Mouse (Mus musculus) embryonic fibroblast, embryonic 13.5 days (primary cell): ENCODE results near the gene Cd5l. TPM values are rescaled to one million over a fixed set of nuclear protein-coding genes. Genes with fewer than 3 reads are reported as not detected.
"Not testable (repeated sequence)": the region's sequence is repeated elsewhere in the genome, so short reads cannot be mapped to it uniquely, and the experiment has no call there.

Experiments used
- H3K27ac ChIP-seq: 2 replicates; pipeline ENCODE4 v1.5.1; 2012; ENCODE audit warnings: low read length, control low read depth, inconsistent platforms; ENCODE audit not compliant: insufficient read depth
- H3K4me1 ChIP-seq: 2 replicates; pipeline ENCODE4 v1.6.1; 2011; ENCODE audit warnings: low read length; ENCODE audit not compliant: control insufficient read depth, insufficient read depth
- H3K4me3 ChIP-seq: 2 replicates; pipeline ENCODE4 v1.5.1; 2011; ENCODE audit warnings: mild to moderate bottlenecking, control low read depth, low read length; ENCODE audit not compliant: insufficient read depth
- CTCF ChIP-seq: IDR thresholded peaks from 2 replicates; pipeline ENCODE4 v1.5.1; 2011; ENCODE audit warnings: mild to moderate bottlenecking, control low read depth, low read length, moderate library complexity, borderline replicate concordance; ENCODE audit not compliant: insufficient read depth
- POLR2A ChIP-seq: IDR thresholded peaks from 2 replicates; pipeline ENCODE4 v1.6.1; 2011; ENCODE audit warnings: low read depth, mild to moderate bottlenecking, control low read depth, low read length, moderate library complexity
- polyA plus RNA-seq: library from polyadenylated mRNA; stranded (reverse); fragments of >200 nt; gene quantifications from 2 replicates; pipeline ENCODE4 v1.2.4, GENCODE M21; 2011; ENCODE audit warnings: low read depth; ENCODE audit not compliant: missing spikeins, insufficient read length

Cd5l gene
- polyA plus RNA-seq, 1 experiment = not detected

GRCm38 (mm10) chr3:87376195-87377165, 18.8 kb downstream of the Cd5l start, which contains the start of gene Fcrl1:
TSS of gene Fcrl1 (plus strand) at chr3:87376387.
- H3K4me3 ChIP-seq = no peak within 1 kb of the TSS
- H3K4me1 ChIP-seq = no peaks in the 10 kb centered on the region
- no peak for TF ChIP-seq CTCF
- TF ChIP-seq POLR2A = no peak
- no peak within 1 kb of the TSS for H3K27ac ChIP-seq

- TF ChIP-seq POLR2A = no peak
- no peak for TF ChIP-seq CTCF
Observed at GRCm38 (mm10) chr3:87377228-87377627, 19.5 kb downstream of the Cd5l start.

GRCm38 (mm10) chr3:87377719-87378118, 20.0 kb downstream of the Cd5l start:
- TF ChIP-seq CTCF (no peak), POLR2A (no peak)
- Histone ChIP-seq H3K4me1 (no peaks in the 10 kb centered on the region), H3K27ac (no peak overlapping the region), H3K4me3 (no peak overlapping the region)

More at GRCm38 (mm10) chr3:87377228-87377627, 19.5 kb downstream of the Cd5l start:
- H3K4me3 ChIP-seq = no peak overlapping the region
- no peaks in the 10 kb centered on the region for H3K4me1 ChIP-seq
- H3K27ac ChIP-seq = no peak overlapping the region

DNA sequence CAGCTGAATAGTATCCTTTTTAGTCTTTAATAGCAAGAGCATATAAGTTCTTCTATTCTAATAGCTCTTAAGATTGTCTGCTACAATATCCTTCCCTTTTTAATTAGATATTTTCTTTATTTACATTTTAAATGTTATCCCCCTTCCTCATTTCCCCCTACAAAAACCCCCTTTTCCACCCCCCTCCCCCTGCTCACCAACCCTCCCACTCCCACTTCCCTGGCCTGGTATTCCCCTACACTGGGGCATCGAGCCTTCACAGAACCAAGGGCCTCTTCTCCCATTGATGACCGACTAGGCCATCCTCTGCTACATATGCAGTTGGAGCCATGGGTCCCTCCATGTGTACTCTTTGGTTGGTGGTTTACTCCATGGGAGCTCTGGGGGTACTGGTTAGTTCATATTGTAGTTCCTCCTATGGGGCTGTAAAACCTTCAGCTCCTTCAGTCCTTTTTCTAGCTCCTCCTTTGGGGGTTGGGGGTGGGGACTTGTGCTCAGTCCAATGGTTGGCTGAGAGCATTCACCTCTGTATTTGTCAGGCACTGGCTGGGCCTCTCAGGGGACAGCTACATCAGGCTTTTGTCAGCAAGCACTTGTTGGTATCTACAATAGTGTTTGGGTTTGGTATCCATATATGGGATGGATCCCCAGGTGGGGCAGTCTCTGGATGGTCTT, 22.1 kb downstream of the Cd5l start:
- not testable (repeated sequence) for H3K27ac ChIP-seq, H3K4me3 ChIP-seq, H3K4me1 ChIP-seq

DNA sequence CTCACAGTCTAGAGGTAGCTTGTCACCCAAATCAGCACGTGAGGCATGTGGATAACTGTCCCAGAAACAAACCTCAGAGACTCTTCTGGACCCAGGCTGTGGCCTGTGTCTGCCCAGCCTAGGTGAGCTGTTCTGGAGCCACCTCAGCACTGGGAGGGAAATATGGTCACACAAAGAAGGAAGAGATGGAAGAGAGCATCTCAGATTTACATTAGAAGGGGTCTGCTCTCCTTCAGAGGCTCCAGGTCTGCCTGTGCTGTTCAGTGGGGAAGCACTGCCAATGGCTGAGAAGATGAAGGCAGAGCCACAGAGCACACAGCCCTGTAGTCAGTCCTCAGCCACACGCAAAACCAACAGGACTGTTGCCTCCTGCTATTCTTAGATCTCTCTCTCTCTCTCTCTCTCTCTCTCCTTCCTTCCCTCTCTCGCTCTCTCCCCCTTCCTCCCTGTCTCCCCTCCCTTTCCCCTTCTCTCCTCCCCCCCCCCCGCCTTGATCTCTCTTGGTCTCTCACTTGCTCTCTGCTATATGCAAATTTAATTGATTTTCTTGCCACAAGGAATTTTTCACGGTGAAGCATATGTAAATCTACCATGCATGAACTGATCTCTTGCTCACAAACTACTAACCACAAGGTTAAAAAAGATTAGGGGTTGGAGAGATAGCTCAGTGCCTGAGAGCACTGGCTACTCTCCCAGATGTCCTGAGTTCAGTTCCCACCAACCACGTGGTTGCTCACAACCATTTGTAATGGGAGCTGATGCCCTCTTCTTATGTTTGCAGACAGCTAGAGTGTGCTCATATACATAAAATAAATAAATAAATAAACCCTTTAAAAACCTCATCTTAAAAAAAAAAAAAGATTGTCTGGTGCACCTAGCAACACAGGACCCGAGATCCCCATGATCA, 24.4 kb downstream of the Cd5l start:
- H3K4me1 ChIP-seq = no peaks in the 10 kb centered on the region
- H3K4me3 ChIP-seq = no peak overlapping the region
- TF ChIP-seq POLR2A (no peak), CTCF (no peak)
- H3K27ac ChIP-seq = no peak overlapping the region

- Histone ChIP-seq H3K4me1 (no peaks in the 10 kb centered on the region), H3K4me3 (no peak overlapping the region), H3K27ac (no peak overlapping the region)
- no peak for TF ChIP-seq POLR2A
- no peak for TF ChIP-seq CTCF
Observed at GRCm38 (mm10) chr3:87383308-87383707, 25.6 kb downstream of the Cd5l start.

DNA sequence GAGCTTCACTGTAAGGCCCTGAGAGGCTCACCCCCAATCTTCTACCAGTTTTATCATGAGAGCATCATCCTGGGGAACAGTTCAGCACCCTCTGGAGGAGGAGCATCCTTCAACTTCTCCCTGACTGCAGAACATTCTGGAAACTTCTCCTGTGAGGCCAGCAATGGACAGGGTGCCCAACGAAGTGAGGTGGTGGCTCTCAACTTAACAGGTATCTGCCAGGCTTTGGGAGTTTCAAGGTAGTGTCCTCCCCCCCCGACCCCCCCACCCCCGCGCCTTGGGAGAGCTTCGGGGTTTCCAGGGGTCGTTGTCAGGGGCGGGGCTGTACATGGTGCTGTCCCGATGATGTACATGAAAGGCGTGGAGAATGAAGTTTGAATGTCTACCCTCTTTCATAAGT, 27.4 kb downstream of the Cd5l start:
- no peaks in the 10 kb centered on the region for H3K4me1 ChIP-seq
- TF ChIP-seq POLR2A (no peak), CTCF (no peak)
- no peak overlapping the region for H3K27ac ChIP-seq
- no peak overlapping the region for H3K4me3 ChIP-seq

DNA sequence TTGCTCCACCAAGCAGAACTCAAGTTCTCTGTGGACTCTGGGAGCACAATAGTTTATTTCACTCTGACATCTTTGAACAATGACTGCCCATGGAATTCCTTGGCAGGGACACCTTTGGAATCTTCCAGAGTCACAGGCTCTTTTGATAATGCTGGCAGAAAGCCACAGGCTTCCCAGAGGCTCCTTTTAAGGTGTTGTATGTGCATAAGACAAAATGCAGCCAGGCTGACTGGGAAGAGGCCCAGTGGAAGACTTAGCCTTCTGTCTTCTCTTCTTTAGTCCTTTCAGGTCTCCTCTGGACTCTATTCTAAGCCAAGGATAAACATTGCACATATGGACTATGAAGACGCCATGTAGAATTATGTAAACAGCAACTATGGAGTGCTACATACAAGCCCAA, 33.3 kb downstream of the Cd5l start:
- Histone ChIP-seq H3K4me1 (no peaks in the 10 kb centered on the region), H3K4me3 (no peak overlapping the region), H3K27ac (no peak overlapping the region)
- TF ChIP-seq POLR2A (no peak), CTCF (no peak)

- H3K4me3 ChIP-seq = no peak overlapping the region
- H3K27ac ChIP-seq = no peak overlapping the region
- TF ChIP-seq POLR2A = no peak
- TF ChIP-seq CTCF = no peak
- H3K4me1 ChIP-seq = no peaks in the 10 kb centered on the region
Observed at GRCm38 (mm10) chr3:87398809-87399208, 41.1 kb downstream of the Cd5l start.

DNA sequence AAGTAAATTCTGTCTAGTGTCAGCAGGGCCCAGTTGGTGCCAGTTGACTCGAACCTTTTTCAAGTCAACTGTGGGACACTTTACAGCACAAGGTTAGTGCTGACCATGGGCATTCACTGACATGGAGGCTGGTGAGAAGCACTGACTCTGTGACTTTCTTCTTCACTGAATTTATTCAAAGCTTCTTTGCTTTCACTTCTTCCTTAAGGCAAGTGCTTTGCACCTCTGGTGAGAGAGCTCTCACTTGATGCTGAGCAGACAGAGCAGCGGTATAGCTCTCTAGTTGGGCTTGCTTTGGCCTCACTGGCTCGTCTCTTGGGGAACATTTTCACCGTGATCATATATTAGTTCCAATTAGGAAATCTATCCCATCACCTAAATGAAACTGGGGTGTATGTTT, 42.2 kb downstream of the Cd5l start:
- no peak for TF ChIP-seq POLR2A
- no peak for TF ChIP-seq CTCF
- H3K4me3 ChIP-seq = no peak overlapping the region
- H3K27ac ChIP-seq = no peak overlapping the region
- H3K4me1 ChIP-seq = no peaks in the 10 kb centered on the region
